Mouse (Mus musculus) kidney, adult 2 months (tissue): ENCODE measurements around the gene Cpm. TPM values are rescaled to one million over a fixed set of nuclear protein-coding genes. Genes with fewer than 3 reads are reported as not detected.

Experiments
- DNase-seq: peaks from one replicate; pipeline ENCODE4 v3.0.0; 2021
- H3K27ac ChIP-seq: fragments of 200-500 bp; 2 replicates; pipeline ENCODE4 v1.5.1; 2012; ENCODE audit warnings: low read depth, low read length, control low read depth, inconsistent platforms; ENCODE audit not compliant: insufficient read depth
- H3K27me3 ChIP-seq: fragments of 200-500 bp; replicated peaks from 2 replicates; pipeline ENCODE4 v1.6.1; 2012; ENCODE audit warnings: mild to moderate bottlenecking, moderate library complexity, low read length, inconsistent platforms; ENCODE audit not compliant: control insufficient read depth, insufficient read depth
- H3K36me3 ChIP-seq: fragments of 200-500 bp; 2 replicates; pipeline ENCODE4 v1.6.1; 2012; ENCODE audit warnings: mild to moderate bottlenecking, moderate library complexity, low read length, inconsistent platforms; ENCODE audit not compliant: control insufficient read depth, insufficient read depth
- H3K4me1 ChIP-seq: fragments of 200-500 bp; 2 replicates; pipeline ENCODE4 v1.6.1; 2011; ENCODE audit warnings: low read length; ENCODE audit not compliant: control insufficient read depth, insufficient read depth
- H3K4me3 ChIP-seq: fragments of 200-500 bp; 2 replicates; pipeline ENCODE4 v1.5.1; 2011; ENCODE audit warnings: mild to moderate bottlenecking, low read depth, low read length, control low read depth; ENCODE audit not compliant: insufficient read depth
- CTCF ChIP-seq: fragments of 200-500 bp; conservative IDR thresholded peaks from 2 replicates; pipeline ENCODE4 v1.5.1; 2011; ENCODE audit warnings: low read depth, mild to moderate bottlenecking, control low read depth, low read length, moderate library complexity, mixed read lengths; ENCODE audit not compliant: insufficient read depth, insufficient read length
- POLR2A ChIP-seq: fragments of 200-500 bp; IDR thresholded peaks from one replicate; pipeline ENCODE4 v1.6.1; 2011; ENCODE audit warnings: low read depth, low read length, control low read depth
- WGBS: fragments of 180-500 bp; shearing (Covaris S2); methylation state at CpG from one replicate; pipeline ENCODE4 v1.1.7; 2018; 5-methylcytosine and 5-hydroxymethylcytosine counted together
- polyA plus RNA-seq: library from polyadenylated mRNA; depleted of rRNA; stranded (reverse); fragments of >200 nt; gene quantifications from 2 replicates; pipeline ENCODE4 v1.2.3, GENCODE M21; 2012

Cpm gene
- polyA plus RNA-seq, 1 experiment: 37.2 TPM

DNA sequence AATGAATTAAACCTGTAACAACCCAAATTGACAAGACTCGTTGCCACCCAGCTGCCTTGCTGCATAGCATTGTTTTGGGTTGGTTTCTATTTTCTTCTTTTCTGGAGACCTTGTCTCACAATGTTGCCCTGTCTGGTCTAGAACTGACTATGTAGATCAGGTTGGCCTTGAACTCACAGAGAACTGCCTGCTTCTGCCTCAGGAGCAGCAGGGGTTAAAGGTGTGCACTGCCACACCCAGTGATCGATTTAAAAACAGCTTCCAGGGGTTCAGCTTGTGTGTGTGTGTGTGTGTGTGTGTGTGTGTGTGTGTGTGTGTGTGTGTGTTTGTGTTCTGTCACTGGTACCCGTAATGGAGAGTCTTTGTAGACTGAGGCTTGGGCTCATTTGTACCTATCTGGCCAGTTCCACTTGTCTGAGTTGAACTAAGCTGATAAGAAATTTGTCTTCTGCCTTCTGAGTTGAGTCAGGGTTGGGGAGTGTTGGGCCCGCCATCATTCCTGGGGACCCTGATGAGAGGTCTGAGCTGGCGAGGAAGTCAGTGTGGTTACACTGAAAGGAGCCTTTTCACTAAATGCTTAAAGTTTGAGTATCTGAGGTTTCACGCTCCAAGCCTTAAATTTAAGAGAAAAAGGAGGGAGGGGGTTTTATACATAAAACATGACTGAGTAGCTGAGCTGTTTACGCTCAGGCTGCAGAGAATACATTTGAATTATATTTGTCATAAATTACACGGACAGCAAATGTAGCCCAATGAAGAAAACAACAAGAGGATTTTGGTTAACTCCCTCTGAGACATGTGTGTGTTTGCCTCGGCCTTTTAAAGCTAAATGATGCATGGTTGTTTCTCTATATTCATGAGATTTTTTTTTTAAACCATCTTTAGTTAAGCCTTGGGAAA is 36.3 kb downstream of the Cpm start:
- no peak for TF ChIP-seq POLR2A
- no peak for TF ChIP-seq CTCF
- H3K36me3 ChIP-seq: no peaks in the 10 kb centered on the region
- peaks cover 15% of the 10 kb centered on the region; the same call in 1 of the 2 replicates for H3K4me1 ChIP-seq
- no peaks in the 10 kb centered on the region for H3K27me3 ChIP-seq
- WGBS: 76% methylated on average over 9 of the region's 9 CpGs
- no peak overlapping the region for H3K4me3 ChIP-seq
- no peak for DNase-seq
- H3K27ac ChIP-seq: no peak overlapping the region

DNA sequence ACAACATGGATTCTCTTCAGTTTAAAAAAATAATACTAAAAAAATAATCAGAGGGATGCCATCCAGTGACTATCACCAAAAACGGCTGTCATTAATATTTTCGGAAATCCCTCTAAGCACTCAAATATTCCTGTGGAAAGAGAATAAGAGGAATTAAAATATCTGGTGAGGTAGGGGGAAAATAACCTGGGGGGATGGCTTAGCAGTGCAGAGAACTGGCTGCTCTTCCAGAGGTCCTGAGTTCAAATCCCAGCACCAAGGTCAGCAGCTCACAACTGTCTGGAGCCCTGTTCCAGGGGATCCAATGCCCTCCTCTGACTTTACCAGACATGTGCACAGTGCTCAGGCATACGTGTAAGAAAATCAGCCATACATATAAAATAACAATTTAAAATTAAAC is 37.1 kb downstream of the Cpm start:
- Histone ChIP-seq H3K36me3 (no peaks in the 10 kb centered on the region), H3K27ac (no peak overlapping the region), H3K4me1 (peaks cover 15% of the 10 kb centered on the region; the same call in 1 of the 2 replicates), H3K4me3 (no peak overlapping the region), H3K27me3 (no peaks in the 10 kb centered on the region)
- WGBS: 92% methylated on average over 3 of the region's 3 CpGs
- DNase-seq: no peak
- TF ChIP-seq CTCF: no peak
- TF ChIP-seq POLR2A: no peak

DNA sequence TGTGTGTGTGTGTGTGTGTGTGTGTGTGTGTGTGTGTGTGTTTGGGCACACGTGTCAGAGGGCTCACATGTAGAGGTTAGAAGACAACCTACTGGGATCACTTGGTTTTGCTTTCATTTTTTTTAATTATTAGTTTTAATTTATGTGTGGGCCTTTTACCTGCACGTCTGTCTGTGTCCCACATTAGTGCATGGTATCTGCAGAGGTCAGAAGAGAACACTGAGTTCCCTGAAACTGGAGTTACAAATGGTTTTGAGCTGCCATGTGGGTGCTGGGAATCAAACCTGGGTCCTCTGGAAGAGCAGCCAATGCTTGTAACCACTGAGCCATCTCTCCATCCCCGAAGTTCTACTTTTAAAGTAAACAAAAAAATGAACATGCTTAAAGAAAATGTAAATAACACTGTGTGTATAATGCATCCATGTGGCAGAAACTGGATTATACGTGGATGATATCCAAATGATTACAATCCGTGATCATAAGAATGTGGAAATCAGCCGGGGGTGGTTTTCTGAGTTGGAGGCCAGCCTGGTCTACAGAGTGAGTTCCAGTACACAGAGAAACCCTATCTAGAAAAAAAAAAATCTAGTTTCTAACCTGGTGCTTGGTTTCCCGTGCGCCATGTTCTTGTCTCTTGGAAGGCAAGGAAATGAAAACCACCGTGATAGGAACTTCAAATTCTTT is 37.8 kb downstream of the Cpm start:
- TF ChIP-seq POLR2A (no peak), CTCF (no peak)
- no peaks in the 10 kb centered on the region for H3K36me3 ChIP-seq
- H3K27ac ChIP-seq: no peak overlapping the region
- H3K4me1 ChIP-seq: peaks cover 15% of the 10 kb centered on the region; the same call in 1 of the 2 replicates
- 95% methylated on average over 9 of the region's 9 CpGs for WGBS
- H3K27me3 ChIP-seq: no peaks in the 10 kb centered on the region
- no peak for DNase-seq
- no peak overlapping the region for H3K4me3 ChIP-seq

DNA sequence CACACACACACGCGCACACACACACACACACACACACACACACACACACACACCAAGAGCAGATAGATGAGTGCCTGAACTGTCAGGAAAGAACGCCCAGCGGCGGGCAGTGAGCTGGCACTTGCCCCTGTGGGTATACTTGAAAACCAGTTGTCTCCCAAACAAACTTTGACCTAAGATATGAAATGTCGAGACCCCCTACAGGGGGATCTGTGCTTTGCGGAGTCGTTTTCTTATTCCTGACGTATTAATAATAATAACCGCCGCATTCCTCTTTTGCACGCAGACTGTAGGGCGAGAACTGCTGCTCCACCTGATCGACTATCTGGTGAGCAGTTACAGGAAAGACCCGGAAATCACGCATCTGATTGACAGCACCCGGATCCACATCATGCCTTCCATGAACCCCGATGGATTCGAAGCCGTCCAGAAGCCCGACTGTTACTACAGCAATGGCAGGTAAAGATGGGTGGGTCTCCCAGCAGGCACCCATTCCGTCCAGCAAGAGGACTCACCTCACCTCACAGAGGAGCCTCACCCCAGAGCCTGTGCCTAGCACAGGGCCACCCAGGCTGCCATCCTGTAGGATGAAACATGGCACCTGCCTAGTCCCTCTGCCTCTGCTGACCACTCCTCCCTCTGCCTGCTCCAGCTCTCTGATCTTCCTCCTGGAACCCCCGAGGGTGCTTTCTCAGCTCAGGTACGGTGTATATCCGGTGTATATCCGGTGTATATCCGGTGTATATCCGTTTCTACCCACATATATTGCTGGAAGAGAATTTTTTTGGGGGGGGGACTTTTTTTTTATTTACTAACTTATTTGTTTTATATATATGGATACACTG is 38.6 kb downstream of the Cpm start:
- WGBS: 94% methylated on average over 28 of the region's 28 CpGs
- TF ChIP-seq POLR2A (no peak), CTCF (no peak)

DNA sequence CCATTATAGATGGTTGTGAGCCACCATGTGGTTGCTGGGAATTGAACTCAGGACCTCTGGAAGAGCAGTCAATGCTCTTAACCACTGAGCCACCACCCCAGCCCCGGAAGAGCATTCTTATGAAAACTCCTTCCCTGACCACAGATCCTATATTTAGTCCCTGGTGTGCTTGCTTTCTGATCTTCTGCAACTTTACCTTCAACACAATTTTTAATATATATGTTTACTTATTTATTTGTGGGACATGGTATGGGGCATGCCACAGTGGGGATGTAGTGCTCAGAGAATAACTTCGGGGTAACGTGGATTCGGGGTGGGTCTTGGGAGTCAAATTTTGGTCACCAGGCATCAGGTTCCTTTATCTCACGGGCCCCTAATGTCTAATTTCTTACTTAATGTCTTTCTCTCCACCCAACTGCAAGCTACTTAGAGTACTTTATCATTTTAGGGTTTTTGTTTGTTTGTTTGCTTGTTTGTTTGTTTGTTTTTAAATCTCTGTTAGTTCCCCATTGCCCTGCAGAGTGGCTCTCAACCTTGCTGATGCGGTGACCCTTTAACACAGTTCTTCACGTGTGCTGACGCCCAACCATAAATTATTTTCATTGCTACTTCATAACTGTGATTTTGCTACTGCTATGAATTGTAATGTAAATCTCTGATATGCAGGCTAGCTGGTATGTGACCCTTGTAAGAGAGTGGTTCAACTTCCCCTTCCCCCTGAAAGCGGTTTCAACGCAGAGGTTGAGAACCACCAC is 39.4 kb downstream of the Cpm start:
- no peaks in the 10 kb centered on the region for H3K36me3 ChIP-seq
- TF ChIP-seq CTCF (no peak), POLR2A (no peak)
- WGBS: 79% methylated on average over 10 of the region's 10 CpGs
- H3K27me3 ChIP-seq: no peaks in the 10 kb centered on the region
- no peak overlapping the region for H3K27ac ChIP-seq
- no peak for DNase-seq
- H3K4me1 ChIP-seq: peaks cover 3% of the 10 kb centered on the region; the same call in 1 of the 2 replicates
- no peak overlapping the region for H3K4me3 ChIP-seq

More for the DNA sequence above, 38.6 kb downstream of the Cpm start:
- H3K4me3 ChIP-seq: no peak overlapping the region
- no peak overlapping the region for H3K27ac ChIP-seq
- H3K36me3 ChIP-seq: no peaks in the 10 kb centered on the region
- DNase-seq: no peak
- peaks cover 11% of the 10 kb centered on the region; the same call in 1 of the 2 replicates for H3K4me1 ChIP-seq
- H3K27me3 ChIP-seq: no peaks in the 10 kb centered on the region

DNA sequence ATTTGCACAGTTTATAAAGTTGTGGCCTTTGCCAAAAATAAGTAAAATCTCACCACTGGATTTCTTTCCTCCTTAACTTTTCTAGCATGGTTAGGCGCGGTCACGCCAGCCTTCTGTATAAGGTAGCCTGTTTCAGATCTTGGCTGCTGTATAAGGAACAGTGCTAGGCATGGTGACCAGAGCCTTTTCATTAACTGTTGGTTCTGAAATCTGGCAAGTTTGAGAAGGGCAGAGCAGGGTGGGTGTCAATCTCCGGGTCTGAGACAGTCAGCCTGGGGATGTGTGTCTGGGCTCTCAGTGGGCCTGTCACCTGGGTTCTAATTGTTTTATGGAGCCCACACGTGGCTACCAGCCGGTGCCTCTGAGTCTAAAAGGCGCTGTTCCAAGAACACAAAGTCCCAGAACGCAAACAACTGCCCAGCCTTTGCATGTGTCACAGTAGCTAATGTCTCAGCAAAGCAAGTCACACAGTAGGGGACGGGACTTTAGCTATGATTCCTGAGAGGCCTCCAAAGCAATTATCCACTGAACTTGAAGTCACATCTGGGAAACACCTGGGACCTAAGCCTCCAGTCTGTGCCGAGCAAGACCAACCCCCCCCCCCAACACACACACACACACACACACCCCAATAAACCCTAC is 40.3 kb downstream of the Cpm start:
- Histone ChIP-seq H3K4me1 (no peaks in the 10 kb centered on the region), H3K27me3 (no peaks in the 10 kb centered on the region), H3K27ac (no peak overlapping the region), H3K4me3 (no peak overlapping the region), H3K36me3 (no peaks in the 10 kb centered on the region)
- TF ChIP-seq POLR2A (no peak), CTCF (no peak)
- DNase-seq: peak; percentile 52
- WGBS: 56% methylated on average over 10 of the region's 10 CpGs
